ENCODE assay signal across 18 mouse cellular contexts in genomic region chr11:57761347-57761746, GRCm38 (mm10). TPM values are rescaled to one million over a fixed set of nuclear protein-coding genes. Genes with fewer than 3 reads are reported as not detected.
DNase-seq lines count a peak whose midpoint lies in the region; TF ChIP-seq lines count a peak whose summit lies in the region.
"Had no signal": no experiment of that assay in that cellular context is flagged by ENCODE, and none has a peak within 500 bp of the region (broad histone marks: within the 10 kb centered on the region; RNA-seq: fewer than 3 reads in every experiment).

No protein-coding gene starts in this region.

- H3K27ac ChIP-seq in CH12.LX (ENCODE audit: insufficient read depth, low read depth), result no peak overlapping the region
- H3K27ac ChIP-seq in ES-E14 (ENCODE audit: insufficient read depth, low read depth, low read length, poor library complexity, severe bottlenecking), result no peak overlapping the region

- DNase-seq in CH12.LX (ENCODE audit: extremely low read depth) (no peak), ES-E14 (ENCODE audit: low read depth, low spot score) (no peak)
- DNase-seq in kidney, postnatal 4 days, result no peak
- DNase-seq in lung, postnatal 14 days, result no peak
- DNase-seq: adrenal gland, adult 2 months; adrenal gland, adult 8-10 months; adrenal gland, postnatal 10 days; adrenal gland, postnatal 14 days; adrenal gland, postnatal 25 days; adrenal gland, postnatal 36 days; B cell, adult 2 months; cerebellum, adult 11 months; cerebellum, adult 11-12 months; cerebellum, adult 18-20 months; cerebellum, adult 2 months; cerebellum, adult 8-10 months had no signal

- H3K79me2 ChIP-seq in CH12.LX (replicated peaks; ENCODE audit: control insufficient read depth, extremely low read depth, insufficient read depth, poor library complexity, severe bottlenecking), result no peaks in the 10 kb centered on the region

- TF ChIP-seq CTCF in CH12.LX (conservative IDR thresholded peaks at IDR 0.05 in 1 of 2, IDR thresholded peaks at IDR 0.05 in 1 of 2; ENCODE audit: low read depth in 2 of 2, low read length in 2 of 2), result no peak

- no peak overlapping the region for H3K9ac ChIP-seq in CH12.LX (ENCODE audit: insufficient read depth, low read depth)
- H3K9ac ChIP-seq in ES-E14 (ENCODE audit: insufficient read depth, low read depth, low read length, poor library complexity, severe bottlenecking), result no peak overlapping the region

- no peaks in the 10 kb centered on the region for H3K36me3 ChIP-seq in CH12.LX (replicated peaks in 1 of 2; ENCODE audit: control insufficient read depth in 1 of 2, insufficient read depth in 1 of 2, low read length in 1 of 2)
- H3K36me3 ChIP-seq in ES-E14 (ENCODE audit: control insufficient read depth, insufficient read depth, low read length, poor library complexity, severe bottlenecking), result peaks cover 2% of the 10 kb centered on the region; the same call in 1 of the 2 replicates

- in situ Hi-C loops in CH12.LX (cut with MboI; ENCODE audit: low pct_ligation_motif_present, low pct_unique_long_range_greater_than_20kb, low sequenced_read_pairs) (no loop called here), ES-E14 (cut with MboI; ENCODE audit: low sequenced_read_pairs in 2 of 2, unreplicated experiment in 2 of 2) (no loop called here)

- no peak overlapping the region for H3K4me3 ChIP-seq in CH12.LX (replicated peaks in 1 of 3; ENCODE audit: low read depth in 2 of 3, low read length in 2 of 3, poor library complexity in 1 of 3)
- no peak overlapping the region for H3K4me3 ChIP-seq in ES-E14 (ENCODE audit: insufficient read depth in 1 of 2, low read depth in 1 of 2, low read length in 2 of 2, poor library complexity in 1 of 2, severe bottlenecking in 1 of 2)

- peaks cover 71% of the 10 kb centered on the region for H3K27me3 ChIP-seq in CH12.LX (replicated peaks)
- H3K27me3 ChIP-seq: Patski had no signal

- dilution Hi-C loops in CH12.LX (cut with MboI; ENCODE audit: extremely low pct_ligation_motif_present, extremely low pct_unique_long_range_greater_than_20kb, low sequenced_read_pairs), result no loop called here

- H3K4me2 ChIP-seq in CH12.LX (ENCODE audit: insufficient read depth, low read depth, poor library complexity, severe bottlenecking), result no peak overlapping the region

- peaks cover 7 to 8% of the 10 kb centered on the region in 2 experiments for H3K4me1 ChIP-seq in CH12.LX (ENCODE audit: control insufficient read depth in 1 of 2, insufficient read depth in 2 of 2)
- peaks cover 0 to 3% of the 10 kb centered on the region in 2 experiments; a peak in 1 of 4 replicates for H3K4me1 ChIP-seq in ES-E14 (ENCODE audit: control insufficient read depth in 2 of 2, insufficient read depth in 2 of 2, low read length in 2 of 2, poor library complexity in 1 of 2)

- TF ChIP-seq POLR2A in CH12.LX (IDR thresholded peaks at IDR 0.05; ENCODE audit: low read depth, low read length), result no peak

- H3K9me3 ChIP-seq in CH12.LX (replicated peaks; ENCODE audit: low read length) (peaks cover 11% of the 10 kb centered on the region), ES-E14 (ENCODE audit: control insufficient read depth, insufficient read depth, low read depth, low read length) (no peaks in the 10 kb centered on the region)
- H3K9me3 ChIP-seq: G1E had no signal

- TF ChIP-seq EP300 in CH12.LX (IDR thresholded peaks at IDR 0.05; ENCODE audit: low read length), result no peak

- TF ChIP-seq RAD21 in CH12.LX (IDR thresholded peaks at IDR 0.05; ENCODE audit: low read depth, low read length), result no peak

TF ChIP-seq in CH12.LX, 34 proteins besides CTCF, POLR2A, EP300 and RAD21:
- TF ChIP-seq IRF4 (IDR thresholded peaks at IDR 0.05; ENCODE audit: low read depth, low read length), result no peak
- TF ChIP-seq MAFK (IDR thresholded peaks at IDR 0.05; ENCODE audit: insufficient replicate concordance, low read length), result peak; percentile 63; the same call in 1 of the 2 replicates

TF ChIP-seq in ES-E14, 5 proteins besides CTCF, POLR2A, EP300 and RAD21:
- TF ChIP-seq ZNF384 (IDR thresholded peaks at IDR 0.05; ENCODE audit: low read depth, low read length) (no peak), MAFK (IDR thresholded peaks at IDR 0.05; ENCODE audit: insufficient read depth, low read depth, low read length) (peak; percentile 59; the same call in 1 of the 2 replicates), ZC3H11A (IDR thresholded peaks at IDR 0.05; ENCODE audit: borderline replicate concordance, low read depth, low read length) (no peak), CHD2 (IDR thresholded peaks at IDR 0.05; ENCODE audit: low read depth, low read length) (no peak), HCFC1 (IDR thresholded peaks at IDR 0.05; ENCODE audit: borderline replicate concordance, insufficient read depth, low read length) (no peak)

RNA-seq across cellular contexts. Expression of gene Sap30l, which starts 40.1 kb away (rescaled TPM):
- total RNA-seq in CH12.LX (2012; rRNA removed), result 23.1 and 28.0 TPM in 2 replicates
- total RNA-seq in CH12.LX (2014; rRNA removed), result 16.8 and 17.1 TPM in 2 replicates
- 20.8 and 23.0 TPM in 2 replicates for polyA plus RNA-seq in CH12.LX (2012; ENCODE audit: insufficient read length, low read depth)
- 25.7 and 29.2 TPM in 2 replicates for total RNA-seq in ES-E14 (2012; rRNA removed)
